19 mouse cellular contexts compared by ENCODE assay signal in the genomic region with DNA sequence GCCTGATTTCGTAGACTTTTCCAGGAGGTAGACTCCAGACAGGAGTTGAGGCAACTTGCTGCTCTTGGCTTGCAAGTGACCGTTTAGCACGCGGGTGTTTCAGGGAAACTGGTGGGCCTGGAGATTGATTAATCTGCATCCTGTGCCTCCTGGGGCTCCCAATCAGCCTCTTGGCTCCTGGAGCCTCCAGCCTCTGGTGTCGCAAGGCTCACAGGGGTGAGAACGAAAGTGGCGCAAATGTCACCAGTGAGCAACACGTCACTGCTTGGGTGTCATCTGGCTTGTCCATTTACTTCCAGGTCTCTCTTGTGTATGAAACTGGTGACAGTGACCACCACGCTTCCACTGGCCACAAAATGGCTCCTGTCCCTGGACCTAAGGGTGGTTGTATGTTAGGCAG. TPM values are rescaled to one million over a fixed set of nuclear protein-coding genes. Genes with fewer than 3 reads are reported as not detected.
DNase-seq lines count a peak whose midpoint lies in the region; ATAC-seq lines count a peak whose summit lies in the region.
"Had no signal": no experiment of that assay in that cellular context is flagged by ENCODE, and none has a peak within 500 bp of the region (broad histone marks: within the 10 kb centered on the region; RNA-seq: fewer than 3 reads in every experiment).

No protein-coding gene starts in this region.

- H3K4me2 ChIP-seq in limb, embryonic 13.5 days (replicated peaks): peak overlapping the region; percentile 16; the same call in 1 of the 2 replicates
- H3K4me2 ChIP-seq: kidney, embryonic 15.5 days; lung, embryonic 14.5 days; neural tube, embryonic 15.5 days had no signal

- 67% methylated on average over 9 of the region's 9 CpGs for WGBS in limb, embryonic 13.5 days

- no peak for ATAC-seq in limb, embryonic 13.5 days (ENCODE audit: low FRiP score, low read depth)
- ATAC-seq: midbrain, embryonic 16.5 days had no signal

- no peak overlapping the region for H3K4me3 ChIP-seq in limb, embryonic 13.5 days
- H3K4me3 ChIP-seq: kidney, embryonic 15.5 days; megakaryocyte, embryonic 14.5 days; neural tube, embryonic 15.5 days had no signal

- peak overlapping the region; percentile 70 for H3K27ac ChIP-seq in limb, embryonic 13.5 days
- H3K27ac ChIP-seq: kidney, embryonic 15.5 days; neural tube, embryonic 15.5 days had no signal

- no peaks in the 10 kb centered on the region for H3K9me3 ChIP-seq in limb, embryonic 13.5 days
- H3K9me3 ChIP-seq: kidney, embryonic 15.5 days; neural tube, embryonic 15.5 days had no signal

- peak; percentile 92 for DNase-seq in heart, adult 11 months
- DNase-seq in heart, adult 8-10 months (ENCODE audit: low spot score): no peak
- peak; percentile 30 for DNase-seq in lung, postnatal 25 days (ENCODE audit: low spot score)
- DNase-seq in lung, postnatal 14 days: no peak
- peak; percentile 60 for DNase-seq in adrenal gland, postnatal 14 days
- DNase-seq in right cerebral cortex, postnatal 36 days (ENCODE audit: low spot score in 2 of 2): no peak
- no peak for DNase-seq in ovary, postnatal 14 days (ENCODE audit: low spot score)
- DNase-seq: cerebellum, adult 2 months; kidney, postnatal 4 days; liver; lung, embryonic 14.5 days; right cerebral cortex, postnatal 25 days had no signal

- H3K27me3 ChIP-seq in limb, embryonic 13.5 days: no peaks in the 10 kb centered on the region
- H3K27me3 ChIP-seq: CH12.LX; neural tube, embryonic 15.5 days had no signal

- H3K4me1 ChIP-seq in limb, embryonic 13.5 days: peaks cover 44% of the 10 kb centered on the region

- no peaks in the 10 kb centered on the region for H3K36me3 ChIP-seq in limb, embryonic 13.5 days
- H3K36me3 ChIP-seq: kidney, embryonic 15.5 days; neural tube, embryonic 15.5 days had no signal

- H3K9ac ChIP-seq in limb, embryonic 13.5 days: no peak overlapping the region
- H3K9ac ChIP-seq: kidney, embryonic 15.5 days; lung, embryonic 14.5 days; neural tube, embryonic 15.5 days had no signal

RNA-seq across cellular contexts. Expression of a gene that starts 43.5 kb away (rescaled TPM):
- total RNA-seq in heart, adult 8-10 months (2022): 10 to 100 TPM; 19.4 to 26.8 (median 22.2) TPM
- total RNA-seq in adrenal gland, postnatal 14 days (2021): 3.8 and 6.4 TPM in 2 replicates
- polyA plus RNA-seq in limb, embryonic 13.5 days (2015; fragmentation: Nextera tagmentation; extraction: Ambion mirVana): 0.61 and 0.62 TPM in 2 replicates
- total RNA-seq: CH12.LX, MEL had no signal

Comparison
In these comparisons a context has a peak if more than half of its experiments do, and no peak if none do; other contexts are left out.
1. DNase-seq: peak in heart, adult 11 months (single experiment), lung, postnatal 25 days (single experiment) and adrenal gland, postnatal 14 days (single experiment); none in heart, adult 8-10 months (single experiment), lung, postnatal 14 days (single experiment), right cerebral cortex, postnatal 36 days (0 of 2) and ovary, postnatal 14 days (single experiment).